ENCODE assay signal across 28 mouse cellular contexts in the genomic region with DNA sequence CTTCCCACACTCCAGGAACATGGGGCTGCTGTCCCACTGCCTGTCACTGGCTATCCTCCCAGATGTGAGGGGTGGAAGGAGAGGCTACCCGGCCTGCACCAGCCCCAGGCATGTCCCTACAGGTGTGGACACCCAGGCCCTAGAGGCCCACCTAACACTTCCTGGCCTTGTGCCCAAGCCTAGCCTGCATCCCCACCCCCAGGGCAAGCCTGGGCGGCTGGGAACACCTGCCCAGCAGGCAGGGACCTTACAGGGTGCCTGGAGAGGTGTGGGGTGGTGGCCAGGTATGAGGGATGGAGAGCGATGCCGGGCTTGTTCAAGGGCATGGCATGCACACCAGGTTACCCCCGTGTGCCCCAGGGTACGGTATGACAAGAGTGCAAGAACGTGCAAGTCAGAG.
DNase-seq lines count a peak whose midpoint lies in the region; ATAC-seq lines count a peak whose summit lies in the region.
"Had no signal": no experiment of that assay in that cellular context is flagged by ENCODE, and none has a peak within 500 bp of the region (broad histone marks: within the 10 kb centered on the region; RNA-seq: fewer than 3 reads in every experiment).

No protein-coding gene starts in this region.

- no peak for ATAC-seq in limb, embryonic 15.5 days (ENCODE audit: insufficient number of reproducible peaks, low FRiP score, low TSS enrichment, low read depth)
- ATAC-seq in stomach, embryonic 16.5 days (ENCODE audit: insufficient read depth, low FRiP score) = peak; percentile 57; the same call in 1 of the 2 replicates
- ATAC-seq: forebrain, embryonic 15.5 days had no signal

- no peaks in the 10 kb centered on the region for H3K9me3 ChIP-seq in limb, embryonic 15.5 days
- no peaks in the 10 kb centered on the region for H3K9me3 ChIP-seq in limb, embryonic 10.5 days (replicated peaks)
- no peaks in the 10 kb centered on the region for H3K9me3 ChIP-seq in stomach, embryonic 16.5 days (replicated peaks; ENCODE audit: control insufficient read depth, low read length)
- H3K9me3 ChIP-seq: embryonic facial prominence, embryonic 12.5 days; forebrain, embryonic 15.5 days; hindbrain, embryonic 13.5 days; limb, embryonic 13.5 days; liver, embryonic 13.5 days; neural tube, embryonic 12.5 days had no signal

- H3K4me3 ChIP-seq in limb, embryonic 15.5 days = no peak overlapping the region
- H3K4me3 ChIP-seq in limb, embryonic 10.5 days = no peak overlapping the region
- no peak overlapping the region for H3K4me3 ChIP-seq in stomach, embryonic 16.5 days (replicated peaks; ENCODE audit: low read length)
- H3K4me3 ChIP-seq: embryonic facial prominence, embryonic 12.5 days; forebrain, embryonic 15.5 days; heart, embryonic 12.5 days; hindbrain, embryonic 13.5 days; limb, embryonic 13.5 days; liver, embryonic 13.5 days; neural tube, embryonic 12.5 days had no signal

- H3K9ac ChIP-seq in limb, embryonic 15.5 days = no peak overlapping the region
- H3K9ac ChIP-seq in stomach, embryonic 16.5 days (ENCODE audit: low read length) = no peak overlapping the region
- H3K9ac ChIP-seq: embryonic facial prominence, embryonic 12.5 days; forebrain, embryonic 15.5 days; heart, embryonic 12.5 days; hindbrain, embryonic 13.5 days; limb, embryonic 13.5 days; liver, embryonic 13.5 days; lung, embryonic 14.5 days; neural tube, embryonic 12.5 days had no signal

- peaks cover 20% of the 10 kb centered on the region for H3K4me1 ChIP-seq in limb, embryonic 15.5 days
- H3K4me1 ChIP-seq in limb, embryonic 10.5 days = peaks cover 28% of the 10 kb centered on the region
- 0 out of 2 replicates have a peak, but pooled peaks cover 4% of the 10 kb centered on the region for H3K4me1 ChIP-seq in stomach, embryonic 16.5 days (ENCODE audit: control insufficient read depth, insufficient read depth, low read length)
- H3K4me1 ChIP-seq: neural tube, embryonic 12.5 days had no signal

- H3K4me2 ChIP-seq in limb, embryonic 15.5 days = no peak overlapping the region
- H3K4me2 ChIP-seq in stomach, embryonic 16.5 days (ENCODE audit: low read depth, low read length) = no peak overlapping the region
- H3K4me2 ChIP-seq: embryonic facial prominence, embryonic 12.5 days; forebrain, embryonic 15.5 days; heart, embryonic 12.5 days; hindbrain, embryonic 13.5 days; limb, embryonic 13.5 days; liver, embryonic 13.5 days; lung, embryonic 14.5 days; neural tube, embryonic 12.5 days had no signal

- no peaks in the 10 kb centered on the region for H3K36me3 ChIP-seq in limb, embryonic 15.5 days
- H3K36me3 ChIP-seq in limb, embryonic 10.5 days = no peaks in the 10 kb centered on the region
- H3K36me3 ChIP-seq in stomach, embryonic 16.5 days (ENCODE audit: control insufficient read depth, insufficient read depth, low read length) = no peaks in the 10 kb centered on the region
- H3K36me3 ChIP-seq: embryonic facial prominence, embryonic 12.5 days; forebrain, embryonic 15.5 days; heart, embryonic 12.5 days; hindbrain, embryonic 13.5 days; limb, embryonic 13.5 days; liver, embryonic 13.5 days; neural tube, embryonic 12.5 days had no signal

- 0 out of 2 replicates have a peak, but pooled peaks cover 9% of the 10 kb centered on the region for H3K27me3 ChIP-seq in limb, embryonic 15.5 days
- 0 out of 2 replicates have a peak, but pooled peaks cover 8% of the 10 kb centered on the region for H3K27me3 ChIP-seq in limb, embryonic 10.5 days (ENCODE audit: low read depth, poor library complexity, severe bottlenecking)
- no peaks in the 10 kb centered on the region for H3K27me3 ChIP-seq in stomach, embryonic 16.5 days (ENCODE audit: control insufficient read depth, insufficient read depth, low read length)
- H3K27me3 ChIP-seq: limb, embryonic 13.5 days had no signal

- no peak for DNase-seq in limb, embryonic 10.5 days (ENCODE audit: low spot score)
- DNase-seq in fat pad, adult 2 months (ENCODE audit: extremely low read depth, low read depth, low spot score) = peak; percentile 25
- no peak for DNase-seq in heart, postnatal 4 days
- DNase-seq in layer of hippocampus, postnatal 36 days = no peak
- no peak for DNase-seq in right cerebral cortex, adult 2 months (ENCODE audit: low spot score in 2 of 2)
- DNase-seq: adrenal gland, adult 2 months; B cell, adult 2 months; cerebellum, adult 11 months; cerebellum, adult 9-11 months; gastrocnemius, postnatal 14 days; heart, adult 18-20 months; heart, postnatal 10 days; kidney, adult 2 months; kidney, postnatal 10 days; liver, embryonic 13.5 days; lung, embryonic 14.5 days; midbrain, embryonic 14.5 days; retina, postnatal 1 day; right cerebral cortex, postnatal 4 days; thymus, postnatal 14 days had no signal

- 0 out of 2 replicates have a peak overlapping the region, but pooled peaks have one; percentile 17 for H3K27ac ChIP-seq in limb, embryonic 15.5 days
- no peak overlapping the region for H3K27ac ChIP-seq in limb, embryonic 10.5 days
- H3K27ac ChIP-seq in stomach, embryonic 16.5 days (ENCODE audit: low read length) = peak overlapping the region; percentile 54; the same call in 1 of the 2 replicates
- H3K27ac ChIP-seq: embryonic facial prominence, embryonic 12.5 days; forebrain, embryonic 15.5 days; hindbrain, embryonic 13.5 days; limb, embryonic 13.5 days; liver, embryonic 13.5 days; neural tube, embryonic 12.5 days had no signal

- 66% methylated on average over 7 of the region's 7 CpGs for WGBS in limb, embryonic 15.5 days
- 81% methylated on average over 7 of the region's 7 CpGs for WGBS in limb, embryonic 10.5 days
- 68% methylated on average over 7 of the region's 7 CpGs for WGBS in stomach, embryonic 16.5 days
